Mouse (Mus musculus) E14TG2a.4 (cell line): ENCODE measurements around the gene Rb1.

Source experiments
- H3K27me3 ChIP-seq: 2 replicates; pipeline ENCODE4 v1.6.1; 2014; ENCODE audit warnings: low read length, control low read depth; ENCODE audit not compliant: insufficient read depth
- H3K36me3 ChIP-seq: 2 replicates; pipeline ENCODE4 v1.6.1; 2014; ENCODE audit warnings: low read length, control low read depth; ENCODE audit not compliant: insufficient read depth
- H3K4me1 ChIP-seq: replicated peaks from 2 replicates; pipeline ENCODE4 v1.6.1; 2014; ENCODE audit warnings: low read depth, low read length, control low read depth
- H3K4me3 ChIP-seq: replicated peaks from 2 replicates; pipeline ENCODE4 v1.5.1; 2014; ENCODE audit warnings: mild to moderate bottlenecking, low read length
- H3K9me3 ChIP-seq: 2 replicates; pipeline ENCODE4 v1.6.1; 2014; ENCODE audit warnings: low read length, control low read depth
- CTCF ChIP-seq: conservative IDR thresholded peaks from 2 replicates; pipeline ENCODE4 v1.5.1; 2014; ENCODE audit warnings: low read length
- NANOG ChIP-seq: IDR thresholded peaks from 2 replicates; pipeline ENCODE4 v1.6.1; 2014; ENCODE audit warnings: borderline replicate concordance, low read length, mixed read lengths
- POU5F1 ChIP-seq: IDR thresholded peaks from 2 replicates; pipeline ENCODE4 v1.6.1; 2014; ENCODE audit warnings: low read length, borderline replicate concordance

Rb1 gene

DNA sequence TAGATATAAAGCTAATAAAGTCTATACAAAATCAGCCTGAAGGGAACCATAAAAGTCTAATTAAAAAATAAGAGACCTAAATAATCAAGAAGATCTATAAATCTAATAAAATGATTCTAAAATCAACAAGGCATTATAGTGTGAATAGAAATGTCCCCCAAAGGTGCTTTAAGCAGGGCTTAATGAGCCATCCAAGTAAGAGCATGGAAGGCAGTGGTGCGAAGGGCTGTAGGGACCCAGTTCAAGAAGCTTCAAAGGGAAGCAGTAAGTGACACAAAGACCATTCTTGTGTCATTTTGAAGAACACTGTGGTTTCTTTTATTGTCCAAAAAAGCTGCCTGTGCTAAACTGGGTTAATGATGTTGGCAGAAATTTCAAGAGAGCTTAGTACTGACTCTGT is 18.1 kb downstream of the Rb1 start:
- Histone ChIP-seq H3K27me3 (no peaks in the 10 kb centered on the region), H3K36me3 (no peaks in the 10 kb centered on the region), H3K4me3 (no peak overlapping the region), H3K4me1 (no peaks in the 10 kb centered on the region), H3K9me3 (no peaks in the 10 kb centered on the region)
- TF ChIP-seq POU5F1: no peak
- TF ChIP-seq CTCF: no peak
- TF ChIP-seq NANOG: no peak

DNA sequence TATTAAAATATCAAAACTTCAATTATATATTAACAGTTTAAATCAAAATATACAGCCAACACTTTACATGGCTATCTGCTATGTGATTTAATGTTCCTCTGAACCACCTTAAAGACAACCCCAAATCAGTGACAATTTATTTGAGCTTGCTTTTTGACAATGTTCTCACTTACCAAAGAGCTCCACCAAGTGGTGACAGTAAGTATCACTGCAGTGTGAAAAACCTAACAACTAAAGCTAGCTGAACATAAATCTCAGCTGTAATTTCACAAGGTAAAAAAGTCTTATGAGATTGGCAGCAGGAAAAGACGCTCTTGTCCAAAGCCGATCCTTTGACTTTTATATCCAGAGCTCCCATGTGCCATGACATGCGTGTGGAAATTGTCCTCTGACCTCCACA is 22.4 kb downstream of the Rb1 start:
- Histone ChIP-seq H3K4me3 (no peak overlapping the region), H3K36me3 (no peaks in the 10 kb centered on the region), H3K27me3 (no peaks in the 10 kb centered on the region), H3K9me3 (no peaks in the 10 kb centered on the region), H3K4me1 (no peaks in the 10 kb centered on the region)
- TF ChIP-seq CTCF: peak; percentile 80
- no peak for TF ChIP-seq POU5F1

DNA sequence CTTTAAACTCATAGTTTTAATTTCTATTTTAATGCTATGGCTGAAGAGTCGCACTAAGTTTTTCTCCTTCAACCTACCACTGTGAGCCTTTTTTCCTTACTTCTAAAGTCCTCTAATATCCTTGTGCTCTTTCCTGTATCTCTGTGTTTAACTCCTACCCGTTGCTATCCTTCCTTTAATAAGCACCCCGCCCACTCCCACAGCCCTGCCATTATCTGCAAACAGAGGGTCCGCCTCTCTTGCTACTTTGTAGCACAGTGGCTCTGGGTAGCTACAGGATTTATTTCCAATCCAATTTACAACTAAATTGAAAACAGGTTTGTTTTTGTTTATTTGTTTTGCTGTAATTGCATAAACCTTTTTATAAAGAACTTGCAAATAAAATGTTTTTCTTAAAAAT is 23.8 kb downstream of the Rb1 start:
- TF ChIP-seq NANOG (no peak), POU5F1 (no peak), CTCF (no peak)
- Histone ChIP-seq H3K4me1 (no peaks in the 10 kb centered on the region), H3K9me3 (no peaks in the 10 kb centered on the region), H3K4me3 (no peak overlapping the region), H3K36me3 (no peaks in the 10 kb centered on the region), H3K27me3 (no peaks in the 10 kb centered on the region)

DNA sequence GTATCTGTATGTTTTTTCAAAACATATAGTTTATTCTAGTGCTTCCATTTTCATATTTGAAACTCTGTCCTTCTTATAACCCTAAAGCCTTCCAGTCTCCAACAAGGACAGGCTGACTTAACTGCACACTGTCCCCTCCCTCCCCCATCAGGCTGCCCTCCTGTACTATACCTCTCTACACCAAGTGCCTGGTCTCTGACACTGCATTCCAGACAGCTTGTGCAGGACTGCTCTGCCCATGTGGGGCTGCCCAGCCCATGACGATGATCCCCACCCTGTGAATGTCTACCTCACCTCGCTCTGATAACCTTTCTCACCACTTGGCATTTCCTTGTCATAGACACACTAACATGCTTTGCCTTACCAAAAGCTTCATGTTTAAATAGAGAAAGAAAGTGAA is 30.1 kb downstream of the Rb1 start:
- Histone ChIP-seq H3K36me3 (no peaks in the 10 kb centered on the region), H3K27me3 (no peaks in the 10 kb centered on the region), H3K4me3 (no peak overlapping the region), H3K9me3 (no peaks in the 10 kb centered on the region), H3K4me1 (no peaks in the 10 kb centered on the region)
- no peak for TF ChIP-seq POU5F1
- TF ChIP-seq CTCF: no peak
- no peak for TF ChIP-seq NANOG

DNA sequence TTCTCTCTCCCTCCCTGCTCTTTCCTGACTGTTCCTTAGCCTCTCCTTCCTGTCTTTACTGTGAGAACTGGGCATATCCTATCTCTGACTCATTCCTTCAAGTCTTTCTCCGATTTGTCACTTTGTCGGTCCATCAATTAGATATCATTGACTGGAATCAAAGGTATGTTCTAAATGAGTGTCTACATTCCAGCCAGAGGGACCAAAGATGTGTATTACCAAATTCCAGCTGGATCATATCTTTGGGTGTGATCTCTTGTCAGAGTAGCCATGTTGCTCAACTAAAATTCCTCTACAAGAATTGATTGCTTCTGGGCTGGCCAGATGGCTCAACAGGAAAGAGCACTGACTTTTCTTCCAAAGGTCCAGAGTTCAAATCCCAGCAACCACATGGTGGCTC is 32.0 kb downstream of the Rb1 start:
- TF ChIP-seq CTCF: no peak
- TF ChIP-seq NANOG: no peak
- no peak for TF ChIP-seq POU5F1
- Histone ChIP-seq H3K4me1 (no peaks in the 10 kb centered on the region), H3K27me3 (no peaks in the 10 kb centered on the region), H3K4me3 (no peak overlapping the region), H3K9me3 (no peaks in the 10 kb centered on the region), H3K36me3 (no peaks in the 10 kb centered on the region)

DNA sequence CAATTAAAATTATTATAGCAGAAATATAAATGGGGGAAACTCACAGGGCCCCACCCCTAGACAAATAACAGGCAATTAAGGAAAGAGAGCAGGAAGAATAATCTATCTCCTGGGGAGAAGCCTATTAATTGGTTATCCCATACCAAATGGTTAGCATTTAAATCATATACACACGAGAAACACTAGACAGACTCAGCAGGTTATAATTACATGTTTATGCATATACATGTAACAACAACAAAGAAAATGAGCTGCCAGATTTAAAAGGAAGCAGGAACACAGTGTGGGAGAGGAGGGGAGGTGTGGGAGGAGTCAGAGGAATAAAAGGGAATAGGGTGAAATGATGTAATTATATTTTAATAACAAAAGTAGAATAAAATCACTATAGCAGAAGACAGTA is 33.2 kb downstream of the Rb1 start:
- Histone ChIP-seq H3K4me3 (no peak overlapping the region), H3K9me3 (no peaks in the 10 kb centered on the region), H3K27me3 (no peaks in the 10 kb centered on the region), H3K36me3 (no peaks in the 10 kb centered on the region), H3K4me1 (no peaks in the 10 kb centered on the region)
- no peak for TF ChIP-seq CTCF
- TF ChIP-seq NANOG: no peak
- TF ChIP-seq POU5F1: no peak

DNA sequence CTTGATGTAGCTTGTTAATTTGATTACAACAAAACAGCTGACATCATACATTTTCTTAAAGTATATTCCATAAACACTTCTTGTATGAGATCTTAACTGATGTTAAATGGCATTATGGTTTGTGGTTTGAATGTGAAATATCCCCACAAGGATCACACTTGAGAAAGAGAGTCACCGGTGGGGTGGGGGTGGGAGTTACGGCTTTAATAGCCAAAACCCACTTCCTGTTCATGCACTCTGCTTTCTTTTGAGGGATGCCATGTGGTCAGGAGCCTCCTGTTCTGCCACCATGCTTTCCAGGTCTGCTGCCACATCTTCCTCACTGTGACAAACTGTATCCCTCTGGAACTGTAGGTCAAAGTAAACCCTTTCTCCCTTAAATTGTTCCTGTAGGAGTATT is 35.7 kb downstream of the Rb1 start:
- Histone ChIP-seq H3K4me3 (no peak overlapping the region), H3K4me1 (no peaks in the 10 kb centered on the region), H3K36me3 (no peaks in the 10 kb centered on the region), H3K9me3 (no peaks in the 10 kb centered on the region), H3K27me3 (no peaks in the 10 kb centered on the region)
- TF ChIP-seq POU5F1 (no peak), CTCF (no peak), NANOG (no peak)

DNA sequence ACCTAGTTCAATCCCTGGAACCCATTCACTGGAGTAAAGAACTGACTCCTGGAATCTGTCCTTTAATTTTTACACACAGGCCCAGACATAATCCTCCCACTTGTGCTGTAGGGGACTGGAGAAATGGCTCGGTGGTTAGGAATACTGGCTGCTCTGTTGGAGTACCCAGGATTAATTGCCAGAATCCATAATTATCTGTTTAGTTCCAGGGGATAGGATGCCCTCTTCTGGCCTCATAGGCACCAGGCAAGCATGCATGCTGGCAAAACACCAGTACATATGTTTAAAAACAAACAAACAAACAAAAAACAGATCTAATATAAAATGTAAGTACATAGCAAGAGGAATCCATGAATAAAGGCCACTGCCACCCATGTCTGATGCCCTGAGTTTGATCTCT is 44.6 kb downstream of the Rb1 start:
- TF ChIP-seq CTCF: no peak; the same call in 1 of the 2 replicates
- TF ChIP-seq NANOG: no peak
- no peak for TF ChIP-seq POU5F1
- H3K4me3 ChIP-seq: no peak overlapping the region
- H3K4me1 ChIP-seq: no peaks in the 10 kb centered on the region
- H3K36me3 ChIP-seq: no peaks in the 10 kb centered on the region
- H3K27me3 ChIP-seq: no peaks in the 10 kb centered on the region
- no peaks in the 10 kb centered on the region for H3K9me3 ChIP-seq

DNA sequence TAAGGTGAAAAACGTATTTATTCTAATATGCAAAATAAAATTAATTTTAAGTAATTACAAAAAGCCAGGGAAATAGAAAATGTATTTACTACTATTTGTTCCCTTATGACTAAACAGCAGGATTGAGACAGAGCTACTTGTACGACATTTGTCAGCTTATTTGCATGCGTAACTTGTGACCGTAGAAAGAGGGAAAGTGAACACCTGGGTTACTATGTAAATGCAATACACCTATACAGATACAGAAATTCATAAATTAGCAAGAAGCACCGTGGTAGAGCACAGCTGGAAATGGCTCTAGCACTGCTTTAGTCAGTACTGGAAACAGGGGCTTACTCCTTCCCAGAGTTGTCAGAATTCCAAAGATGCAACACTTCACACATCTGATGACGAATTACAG is 46.5 kb downstream of the Rb1 start:
- H3K4me1 ChIP-seq: no peaks in the 10 kb centered on the region
- no peak for TF ChIP-seq CTCF
- TF ChIP-seq NANOG: no peak
- TF ChIP-seq POU5F1: no peak
- no peak overlapping the region for H3K4me3 ChIP-seq
- no peaks in the 10 kb centered on the region for H3K27me3 ChIP-seq
- H3K9me3 ChIP-seq: no peaks in the 10 kb centered on the region
- H3K36me3 ChIP-seq: no peaks in the 10 kb centered on the region
